In the genomic region with DNA sequence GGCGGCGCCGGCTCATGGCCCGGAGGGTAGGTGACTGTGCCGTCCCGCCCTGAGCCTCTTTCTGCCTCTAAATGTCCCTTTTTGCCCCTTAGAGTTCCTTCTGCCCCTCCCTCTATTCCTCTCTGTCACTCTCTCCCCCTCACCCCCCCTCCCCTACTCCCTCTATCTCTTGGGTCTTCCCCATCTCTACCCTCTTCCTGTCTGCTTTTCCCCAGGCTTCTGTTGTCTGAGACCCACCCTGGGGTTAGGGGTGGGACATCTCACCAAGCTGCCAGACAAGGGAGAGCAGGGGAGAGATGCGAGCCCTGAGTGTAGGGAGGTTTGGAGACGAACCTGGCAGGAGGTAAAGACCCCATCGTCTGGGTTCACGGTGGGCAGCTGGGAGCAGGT, we compare ENCODE assay signal across 8 mouse cellular contexts. TPM values are rescaled to one million over a fixed set of nuclear protein-coding genes. Genes with fewer than 3 reads are reported as not detected.
A peak's percentile ranks its signal among the peaks of the same experiment; 100 is the strongest.
DNase-seq lines count a peak whose midpoint lies in the region; ATAC-seq and TF ChIP-seq lines count a peak whose summit lies in the region.

No protein-coding gene starts in this region.

- WGBS in kidney, postnatal 0 days: 3% methylated on average over 6 of the region's 10 CpGs
- WGBS in intestine, embryonic 16.5 days: 3% methylated on average over 10 of the region's 10 CpGs
- 0% methylated on average over 10 of the region's 10 CpGs for WGBS in neural tube, embryonic 14.5 days

- peak overlapping the region; percentile 62 for H3K9ac ChIP-seq in kidney, postnatal 0 days (ENCODE audit: low read depth, low read length)
- peak overlapping the region; percentile 83 for H3K9ac ChIP-seq in intestine, embryonic 16.5 days (ENCODE audit: low read depth, low read length)
- peak overlapping the region; percentile 86 for H3K9ac ChIP-seq in neural tube, embryonic 14.5 days (replicated peaks; ENCODE audit: low read depth, low read length)

- no peaks in the 10 kb centered on the region for H3K27me3 ChIP-seq in kidney, postnatal 0 days (ENCODE audit: insufficient read depth, low read length)
- H3K27me3 ChIP-seq in intestine, embryonic 16.5 days (replicated peaks; ENCODE audit: control insufficient read depth, insufficient read depth, low read length): no peaks in the 10 kb centered on the region
- H3K27me3 ChIP-seq in neural tube, embryonic 14.5 days (ENCODE audit: control insufficient read depth, insufficient read depth, low read length): no peaks in the 10 kb centered on the region

- 0 out of 2 replicates have a peak, but pooled peaks cover 3% of the 10 kb centered on the region for H3K4me1 ChIP-seq in kidney, postnatal 0 days (replicated peaks; ENCODE audit: insufficient read depth, low read length)
- no peaks in the 10 kb centered on the region for H3K4me1 ChIP-seq in cortical plate, adult 2 months (ENCODE audit: control insufficient read depth, insufficient read depth, low read length)
- H3K4me1 ChIP-seq in intestine, embryonic 16.5 days (ENCODE audit: control insufficient read depth, insufficient read depth, low read length): peaks cover 9% of the 10 kb centered on the region
- H3K4me1 ChIP-seq in neural tube, embryonic 14.5 days (ENCODE audit: control insufficient read depth, insufficient read depth, low read length): peaks cover 29% of the 10 kb centered on the region

- no peaks in the 10 kb centered on the region for H3K36me3 ChIP-seq in kidney, postnatal 0 days (ENCODE audit: insufficient read depth, low read length)
- H3K36me3 ChIP-seq in intestine, embryonic 16.5 days (ENCODE audit: control insufficient read depth, insufficient read depth, low read length): no peaks in the 10 kb centered on the region
- peaks cover 18% of the 10 kb centered on the region; the same call in 1 of the 2 replicates for H3K36me3 ChIP-seq in neural tube, embryonic 14.5 days (ENCODE audit: control insufficient read depth, insufficient read depth, low read length)

- no peak overlapping the region for H3K27ac ChIP-seq in kidney, postnatal 0 days
- no peak overlapping the region for H3K27ac ChIP-seq in cortical plate, adult 2 months (ENCODE audit: insufficient read depth, low read length)
- H3K27ac ChIP-seq in intestine, embryonic 16.5 days (ENCODE audit: low read length): peak overlapping the region; percentile 54
- H3K27ac ChIP-seq in neural tube, embryonic 14.5 days (ENCODE audit: low read depth, low read length): peak overlapping the region; percentile 90

- no peak for TF ChIP-seq CTCF in kidney, postnatal 0 days (IDR thresholded peaks at IDR 0.05; ENCODE audit: low read depth)
- no peak for TF ChIP-seq CTCF in cortical plate, adult 2 months (IDR thresholded peaks at IDR 0.05; ENCODE audit: extremely low read depth, insufficient read depth, low read length)

- no peak for TF ChIP-seq POLR2A in cortical plate, adult 2 months (IDR thresholded peaks at IDR 0.05; ENCODE audit: extremely low read depth, insufficient read depth, low read length)

- no peak for ATAC-seq in kidney, postnatal 0 days (replicated peaks; ENCODE audit: low FRiP score, low read depth)
- ATAC-seq in intestine, embryonic 16.5 days: peak; percentile 41
- peak; percentile 16 for ATAC-seq in neural tube, embryonic 14.5 days (ENCODE audit: low read depth)

- H3K9me3 ChIP-seq in kidney, postnatal 0 days (replicated peaks; ENCODE audit: low read length): no peaks in the 10 kb centered on the region
- no peaks in the 10 kb centered on the region for H3K9me3 ChIP-seq in intestine, embryonic 16.5 days (ENCODE audit: control insufficient read depth, low read length)
- H3K9me3 ChIP-seq in neural tube, embryonic 14.5 days (ENCODE audit: control insufficient read depth, low read length): no peaks in the 10 kb centered on the region

- DNase-seq in kidney, postnatal 0 days (ENCODE audit: low spot score): no peak
- no peak for DNase-seq in kidney, postnatal 25 days
- no peak for DNase-seq in left cerebral cortex, adult 18-20 months (ENCODE audit: low spot score in 2 of 2)
- no peak for DNase-seq in testis, postnatal 14 days (ENCODE audit: low spot score)
- no peak for DNase-seq in ovary, postnatal 10 days (ENCODE audit: low spot score)

- H3K4me2 ChIP-seq in kidney, postnatal 0 days (ENCODE audit: low read length): peak overlapping the region; percentile 79
- H3K4me2 ChIP-seq in intestine, embryonic 16.5 days (ENCODE audit: low read depth, low read length): peak overlapping the region; percentile 79
- H3K4me2 ChIP-seq in neural tube, embryonic 14.5 days (ENCODE audit: low read depth, low read length): peak overlapping the region; percentile 69

- peak overlapping the region; percentile 54 for H3K4me3 ChIP-seq in kidney, postnatal 0 days (replicated peaks; ENCODE audit: low read depth, low read length)
- H3K4me3 ChIP-seq in cortical plate, adult 2 months (ENCODE audit: insufficient read depth, low read length): peak overlapping the region; percentile 84
- peak overlapping the region; percentile 70 for H3K4me3 ChIP-seq in intestine, embryonic 16.5 days (ENCODE audit: low read length)
- peak overlapping the region; percentile 80 for H3K4me3 ChIP-seq in neural tube, embryonic 14.5 days (ENCODE audit: low read depth, low read length)

RNA-seq across cellular contexts. Expression of gene Meis3, which starts 0.6 kb away (rescaled TPM):
- 12.9 and 16.7 TPM in 2 replicates for polyA plus RNA-seq in kidney, postnatal 0 days (2015; fragmentation: Nextera tagmentation; extraction: Ambion mirVana)
- 83.3 and 84.0 TPM in 2 replicates for polyA plus RNA-seq in cortical plate, adult 2 months (2012; rRNA removed)
- 30.0 TPM in 2 replicates for polyA plus RNA-seq in intestine, embryonic 16.5 days (2015; fragmentation: Nextera tagmentation; extraction: Ambion mirVana)
- 122 and 127 TPM in 2 replicates for polyA plus RNA-seq in neural tube, embryonic 14.5 days (2014; fragmentation: Nextera tagmentation; extraction: Ambion mirVana)
- total RNA-seq in left cerebral cortex, adult 18-20 months (2021): 10 to 100 TPM; 39.8 to 41.7 TPM

RNA-seq across cellular contexts. Expression of gene Slc8a2, which starts 45.9 kb away (rescaled TPM):
- 0.06 and 0.07 TPM in 2 replicates for polyA plus RNA-seq in kidney, postnatal 0 days (2015; fragmentation: Nextera tagmentation; extraction: Ambion mirVana)
- 164 and 183 TPM in 2 replicates for polyA plus RNA-seq in cortical plate, adult 2 months (2012; rRNA removed)
- polyA plus RNA-seq in intestine, embryonic 16.5 days (2015; fragmentation: Nextera tagmentation; extraction: Ambion mirVana): 0.15 and 0.21 TPM in 2 replicates
- polyA plus RNA-seq in neural tube, embryonic 14.5 days (2014; fragmentation: Nextera tagmentation; extraction: Ambion mirVana): 1.5 and 2.0 TPM in 2 replicates
- 100 to 1,000 TPM; 214 to 216 TPM for total RNA-seq in left cerebral cortex, adult 18-20 months (2021)

RNA-seq across cellular contexts. Expression of gene Dhx34, which starts 46.3 kb away (rescaled TPM):
- 11.6 and 12.1 TPM in 2 replicates for polyA plus RNA-seq in kidney, postnatal 0 days (2015; fragmentation: Nextera tagmentation; extraction: Ambion mirVana)
- polyA plus RNA-seq in cortical plate, adult 2 months (2012; rRNA removed): 10.8 and 11.5 TPM in 2 replicates
- 27.2 and 29.8 TPM in 2 replicates for polyA plus RNA-seq in intestine, embryonic 16.5 days (2015; fragmentation: Nextera tagmentation; extraction: Ambion mirVana)
- polyA plus RNA-seq in neural tube, embryonic 14.5 days (2014; fragmentation: Nextera tagmentation; extraction: Ambion mirVana): 6.8 and 8.6 TPM in 2 replicates
- total RNA-seq in left cerebral cortex, adult 18-20 months (2021): 10 to 100 TPM; 11.3 to 13.4 TPM

RNA-seq across cellular contexts. Expression of gene Kptn, which starts 55.8 kb away (rescaled TPM):
- 21.0 and 24.8 TPM in 2 replicates for polyA plus RNA-seq in kidney, postnatal 0 days (2015; fragmentation: Nextera tagmentation; extraction: Ambion mirVana)
- polyA plus RNA-seq in cortical plate, adult 2 months (2012; rRNA removed): 51.3 and 58.5 TPM in 2 replicates
- polyA plus RNA-seq in intestine, embryonic 16.5 days (2015; fragmentation: Nextera tagmentation; extraction: Ambion mirVana): 24.3 and 27.1 TPM in 2 replicates
- polyA plus RNA-seq in neural tube, embryonic 14.5 days (2014; fragmentation: Nextera tagmentation; extraction: Ambion mirVana): 39.0 and 39.5 TPM in 2 replicates
- total RNA-seq in left cerebral cortex, adult 18-20 months (2021): 10 to 100 TPM; 34.9 to 35.1 TPM

Comparison
In these comparisons a context has a peak if more than half of its experiments do, and no peak if none do; other contexts are left out.
1. H3K27ac ChIP-seq: peak in intestine, embryonic 16.5 days (single experiment) and neural tube, embryonic 14.5 days (single experiment); none in kidney, postnatal 0 days (single experiment) and cortical plate, adult 2 months (single experiment).
2. RNA of gene Slc8a2, which starts 45.9 kb away (polyA plus RNA-seq): 164 to 183 TPM in cortical plate, adult 2 months; 1.5 to 2.0 TPM in neural tube, embryonic 14.5 days, 0.15 to 0.21 TPM in intestine, embryonic 16.5 days and 0.06 to 0.07 TPM in kidney, postnatal 0 days; every median in the first group is over 10 times any median in the second.
3. Peak in every context shown above with its lines, with median percentiles within 50 percentile points of each other: H3K4me2 ChIP-seq, H3K4me3 ChIP-seq and H3K9ac ChIP-seq.